Mouse (Mus musculus) liver, adult 2 months (tissue): ENCODE measurements around the gene Dgat2. TPM values are rescaled to one million over a fixed set of nuclear protein-coding genes. Genes with fewer than 3 reads are reported as not detected.

Source experiments
- DNase-seq: peaks from one replicate; pipeline ENCODE4 v3.0.0-alpha.2; 2011; ENCODE audit warnings: low read depth, low spot score; ENCODE audit errors: extremely low read depth
- H3K27ac ChIP-seq: fragments of 200-500 bp; replicated peaks from 2 replicates; pipeline ENCODE4 v1.5.1; 2012; ENCODE audit warnings: low read depth, mild to moderate bottlenecking, control low read depth, inconsistent platforms, low read length; ENCODE audit not compliant: insufficient read depth
- H3K27me3 ChIP-seq: fragments of 200-500 bp; 2 replicates; pipeline ENCODE4 v1.6.1; 2012; ENCODE audit warnings: mild to moderate bottlenecking, moderate library complexity, low read length, inconsistent platforms; ENCODE audit not compliant: control insufficient read depth, insufficient read depth
- H3K36me3 ChIP-seq: fragments of 200-500 bp; 2 replicates; pipeline ENCODE4 v1.6.1; 2012; ENCODE audit warnings: low read length, inconsistent platforms; ENCODE audit not compliant: control insufficient read depth, insufficient read depth
- H3K4me1 ChIP-seq: fragments of 200-500 bp; 2 replicates; pipeline ENCODE4 v1.6.1; 2011; ENCODE audit warnings: low read length; ENCODE audit not compliant: control insufficient read depth, insufficient read depth
- H3K4me3 ChIP-seq: fragments of 200-500 bp; 2 replicates; pipeline ENCODE4 v1.5.1; 2011; ENCODE audit warnings: low read depth, mild to moderate bottlenecking, control low read depth, low read length, moderate library complexity; ENCODE audit not compliant: insufficient read depth
- H3K79me2 ChIP-seq: fragments of 200-500 bp; 2 replicates; pipeline ENCODE4 v1.6.1; 2012; ENCODE audit warnings: inconsistent platforms, mild to moderate bottlenecking, low read length, moderate library complexity; ENCODE audit not compliant: control insufficient read depth, insufficient read depth
- H3K9ac ChIP-seq: fragments of 200-500 bp; 2 replicates; pipeline ENCODE4 v1.6.1; 2012; ENCODE audit warnings: low read depth, mild to moderate bottlenecking, control low read depth, inconsistent platforms, low read length
- CTCF ChIP-seq: fragments of 200-500 bp; IDR thresholded peaks from 2 replicates; pipeline ENCODE4 v1.5.1; 2011; ENCODE audit warnings: low read depth, low read length, control low read depth
- POLR2A ChIP-seq: fragments of 200-500 bp; IDR thresholded peaks from 2 replicates; pipeline ENCODE4 v1.6.1; 2011; ENCODE audit warnings: low read length, control low read depth; ENCODE audit not compliant: insufficient read depth; ENCODE audit errors: extremely low read depth
- WGBS: fragments of 180-500 bp; shearing (Covaris S2); methylation state at CpG from one replicate; pipeline ENCODE4 v1.1.7; 2018; 5-methylcytosine and 5-hydroxymethylcytosine counted together
- polyA plus RNA-seq: library from polyadenylated mRNA; depleted of rRNA; stranded (reverse); fragments of >200 nt; gene quantifications from 2 replicates; pipeline ENCODE4 v1.2.3, GENCODE M21; 2012
- total RNA-seq: library from RNA; depleted of rRNA; stranded (reverse); fragments of >200 nt; gene quantifications from 2 replicates; pipeline ENCODE4 v1.2.3, GENCODE M21; 2014

The Dgat2 gene
- total and polyA plus RNA-seq, 2 experiments: 464 to 610 TPM

DNA sequence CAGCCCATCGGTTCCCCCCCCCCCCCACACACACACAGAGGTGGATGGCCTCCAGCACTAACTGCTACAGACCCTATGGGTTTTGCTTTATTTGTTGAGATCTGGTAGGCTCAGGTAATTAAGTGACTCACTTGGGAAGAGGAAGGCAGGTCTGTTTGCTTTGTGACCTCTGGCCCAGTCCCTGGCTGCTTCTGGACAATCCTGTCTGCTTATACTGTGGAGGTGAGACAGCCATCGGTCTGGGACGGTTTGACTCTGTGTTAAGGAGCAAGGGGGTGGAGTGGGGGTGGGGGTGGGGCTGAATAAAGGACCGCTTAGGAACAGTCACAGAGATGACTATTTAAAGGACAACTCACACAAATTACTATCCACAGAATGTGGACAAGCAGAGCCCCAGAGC is 17.8 kb upstream of the Dgat2 start:
- 19% methylated on average over 4 of the region's 4 CpGs for WGBS
- H3K9ac ChIP-seq: peak overlapping the region; percentile 58
- H3K4me3 ChIP-seq: no peak overlapping the region
- peak overlapping the region; percentile 70 for H3K27ac ChIP-seq
- H3K36me3 ChIP-seq: no peaks in the 10 kb centered on the region
- peaks cover 30% of the 10 kb centered on the region for H3K4me1 ChIP-seq
- peak; percentile 74 for DNase-seq
- no peaks in the 10 kb centered on the region for H3K27me3 ChIP-seq
- no peak for TF ChIP-seq CTCF
- H3K79me2 ChIP-seq: no peaks in the 10 kb centered on the region

DNA sequence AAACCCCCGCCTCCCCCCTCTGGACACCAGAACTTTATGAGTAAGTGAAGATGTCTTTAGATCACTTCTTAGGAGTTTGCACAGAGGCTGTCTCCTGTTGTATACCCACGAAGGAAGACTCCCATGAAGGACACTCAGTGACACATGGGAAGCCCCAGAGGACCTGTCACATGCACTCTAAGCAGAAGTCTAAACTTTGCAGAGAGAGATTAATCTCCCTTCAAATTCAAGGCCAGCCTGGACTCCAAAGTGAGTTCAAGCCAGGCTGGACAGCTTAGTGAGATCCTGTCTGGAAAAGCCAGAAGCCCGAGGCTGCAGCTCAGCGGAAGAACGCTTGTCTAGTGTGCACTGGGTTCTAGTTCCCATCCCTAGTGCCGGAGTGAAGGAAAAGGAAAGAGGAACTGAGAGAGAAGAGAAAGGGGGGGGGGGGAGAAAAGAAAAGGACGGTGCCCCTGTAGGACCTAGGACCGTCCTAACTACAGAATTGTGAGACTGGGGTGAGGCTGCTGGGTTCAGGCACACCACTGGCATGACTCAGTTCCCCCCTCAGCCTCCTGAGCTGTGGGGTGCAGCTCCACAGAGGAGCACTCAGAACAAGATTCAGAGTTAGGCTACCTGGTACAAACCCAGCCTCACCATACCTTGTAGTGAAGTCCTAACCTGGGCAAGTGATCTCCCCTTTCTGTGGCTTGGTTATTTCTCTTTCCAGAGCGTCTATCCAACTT is 17.1 kb upstream of the Dgat2 start:
- Histone ChIP-seq H3K27ac (peak overlapping the region; percentile 81; the same call in 1 of the 2 replicates), H3K36me3 (no peaks in the 10 kb centered on the region), H3K27me3 (no peaks in the 10 kb centered on the region), H3K4me1 (peaks cover 28% of the 10 kb centered on the region), H3K79me2 (no peaks in the 10 kb centered on the region), H3K4me3 (no peak overlapping the region), H3K9ac (no peak overlapping the region)
- DNase-seq: no peak
- no peak for TF ChIP-seq POLR2A
- no peak for TF ChIP-seq CTCF
- WGBS: 72% methylated on average over 9 of the region's 9 CpGs

DNA sequence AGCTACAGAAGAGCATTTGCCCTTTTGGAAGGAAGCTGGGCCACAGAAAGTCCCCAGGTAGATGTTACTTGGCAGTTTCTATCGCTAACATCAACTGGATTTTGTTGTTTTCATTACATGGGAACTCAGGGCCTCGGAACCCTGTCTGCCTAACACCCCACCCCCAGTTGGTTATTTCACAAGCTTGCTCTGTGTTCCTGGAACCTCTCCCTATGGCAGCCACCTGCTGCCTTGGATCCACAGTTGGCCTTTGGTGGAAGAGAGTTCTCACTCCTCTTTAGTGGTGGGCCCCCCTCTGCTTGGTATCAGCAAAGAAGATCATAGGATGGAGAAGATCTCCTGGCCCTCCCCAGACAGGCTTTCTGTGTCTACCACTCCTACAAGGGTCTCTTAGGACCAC is 16.3 kb upstream of the Dgat2 start:
- TF ChIP-seq CTCF (no peak), POLR2A (no peak)
- Histone ChIP-seq H3K4me3 (no peak overlapping the region), H3K9ac (no peak overlapping the region), H3K27me3 (no peaks in the 10 kb centered on the region), H3K4me1 (peaks cover 31% of the 10 kb centered on the region), H3K79me2 (no peaks in the 10 kb centered on the region), H3K27ac (peak overlapping the region; percentile 81), H3K36me3 (no peaks in the 10 kb centered on the region)
- peak; percentile 81 for DNase-seq
- WGBS: 14% methylated on average over 2 of the region's 2 CpGs

DNA sequence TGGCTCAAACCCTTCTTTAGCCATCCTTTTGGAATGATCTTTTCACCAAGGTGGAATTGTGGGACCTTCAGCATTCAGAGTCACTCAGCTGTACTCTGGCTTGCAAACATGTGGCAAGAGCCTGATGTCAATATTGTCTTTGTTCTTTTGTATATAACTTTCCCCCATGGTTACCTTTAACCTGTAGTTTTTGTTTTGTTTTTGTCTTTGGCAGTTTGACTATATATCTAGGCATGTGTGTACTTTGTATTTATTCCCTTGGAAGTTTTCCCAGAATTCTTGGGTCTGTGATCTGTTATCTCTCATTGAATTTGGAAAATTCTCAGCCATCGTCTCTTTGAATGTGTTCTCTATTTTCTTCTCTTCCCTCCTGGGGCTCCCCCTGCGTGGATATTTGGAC is 12.0 kb upstream of the Dgat2 start:
- peak overlapping the region; percentile 96 for H3K27ac ChIP-seq
- H3K36me3 ChIP-seq: no peaks in the 10 kb centered on the region
- no peaks in the 10 kb centered on the region for H3K79me2 ChIP-seq
- no peak overlapping the region for H3K9ac ChIP-seq
- no peak overlapping the region for H3K4me3 ChIP-seq
- no peak for TF ChIP-seq CTCF
- TF ChIP-seq POLR2A: no peak
- peaks cover 31% of the 10 kb centered on the region for H3K4me1 ChIP-seq
- no peaks in the 10 kb centered on the region for H3K27me3 ChIP-seq
- DNase-seq: peak; percentile 94
- 10% methylated on average over 2 of the region's 2 CpGs for WGBS

DNA sequence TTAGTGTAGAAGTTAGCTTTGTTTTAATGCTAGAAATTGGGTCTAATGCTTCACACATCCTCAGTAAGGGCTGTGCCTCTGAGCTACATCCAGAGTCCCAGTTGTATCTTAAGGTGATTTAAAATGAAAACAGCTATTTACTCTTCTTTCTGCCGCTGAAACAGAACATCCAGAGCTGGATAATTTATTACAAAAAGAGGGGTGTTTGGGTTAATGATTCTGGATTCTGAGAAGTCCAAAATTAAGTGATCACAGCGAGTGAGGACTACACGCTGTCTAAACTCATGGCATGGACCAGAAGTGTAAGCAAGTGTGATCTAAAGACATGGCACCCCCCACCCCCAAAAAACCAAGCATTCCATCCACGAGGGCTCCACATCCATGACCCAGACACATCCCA is 11.4 kb upstream of the Dgat2 start:
- Histone ChIP-seq H3K4me3 (no peak overlapping the region), H3K79me2 (no peaks in the 10 kb centered on the region), H3K9ac (no peak overlapping the region), H3K36me3 (no peaks in the 10 kb centered on the region), H3K27me3 (no peaks in the 10 kb centered on the region), H3K27ac (peak overlapping the region; percentile 96), H3K4me1 (peaks cover 32% of the 10 kb centered on the region)
- 26% methylated on average over 4 of the region's 4 CpGs for WGBS
- no peak for TF ChIP-seq POLR2A
- DNase-seq: peak; percentile 57

DNA sequence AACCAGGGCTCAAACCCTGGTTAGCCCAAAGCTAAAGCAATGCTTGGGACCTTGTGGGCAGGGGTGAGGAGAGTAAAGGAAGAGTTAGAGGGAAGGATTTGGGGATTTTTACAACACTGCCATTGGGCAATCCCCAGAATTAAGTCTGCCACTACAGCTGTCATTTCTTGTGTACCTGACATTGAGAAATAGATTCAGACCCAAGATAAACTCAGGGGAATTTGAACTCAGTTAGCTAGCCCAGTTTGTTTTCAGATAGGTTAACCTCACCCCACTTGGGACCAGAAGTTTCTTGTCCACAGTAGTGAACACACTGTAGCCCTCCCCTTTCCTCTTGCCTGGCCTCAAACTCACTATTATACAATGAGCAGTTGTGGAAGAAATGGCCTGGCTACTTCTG is 8.9 kb upstream of the Dgat2 start:
- H3K27me3 ChIP-seq: no peaks in the 10 kb centered on the region
- H3K36me3 ChIP-seq: no peaks in the 10 kb centered on the region
- H3K27ac ChIP-seq: peak overlapping the region; percentile 97
- TF ChIP-seq CTCF (no peak), POLR2A (no peak)
- peak; percentile 99 for DNase-seq
- no peaks in the 10 kb centered on the region for H3K79me2 ChIP-seq
- H3K4me1 ChIP-seq: peaks cover 38% of the 10 kb centered on the region
- H3K9ac ChIP-seq: peak overlapping the region; percentile 62
- no peak overlapping the region for H3K4me3 ChIP-seq
